Mouse (Mus musculus) large intestine, adult 2 months (tissue): ENCODE data around the gene Cdhr4. TPM values are rescaled to one million over a fixed set of nuclear protein-coding genes. Genes with fewer than 3 reads are reported as not detected.

Experiments used
- polyA plus RNA-seq: library from polyadenylated mRNA; depleted of rRNA; stranded (reverse); fragments of >200 nt; gene quantifications from 2 replicates; pipeline ENCODE4 v1.2.3, GENCODE M21; 2012; rRNA removed

Cdhr4 gene
- polyA plus RNA-seq, 1 experiment, result 1.7 TPM

Other genes starting within 250 kb of the Cdhr4 start
- gene Rbm5, start 221.5 kb upstream of the Cdhr4 start, polyA plus RNA-seq, result 37.9 and 62.1 TPM in 2 replicates
- gene Rbm6, start 119.3 kb upstream of the Cdhr4 start, polyA plus RNA-seq, result 19.0 and 24.5 TPM in 2 replicates
- 67.5 and 92.5 TPM in 2 replicates for gene Mon1a, start 104.3 kb upstream of the Cdhr4 start, polyA plus RNA-seq
- gene Mst1r, start 85.6 kb upstream of the Cdhr4 start, polyA plus RNA-seq, result 77.1 and 101 TPM in 2 replicates
- gene Actl11, start 64.0 kb upstream of the Cdhr4 start, polyA plus RNA-seq, result not detected in 2 replicates
- 0.02 TPM in 1 of 2 replicates, not detected in the other for gene Camkv, start 56.8 kb upstream of the Cdhr4 start, polyA plus RNA-seq
- 3.7 and 5.1 TPM in 2 replicates for gene Traip, start 42.4 kb upstream of the Cdhr4 start, polyA plus RNA-seq
- 114 and 158 TPM in 2 replicates for gene Uba7, start 17.0 kb upstream of the Cdhr4 start, polyA plus RNA-seq
- gene Gm20661, start 9.4 kb upstream of the Cdhr4 start, polyA plus RNA-seq, result 0.14 TPM in 1 of 2 replicates, not detected in the other
- gene Inka1, start 6.6 kb upstream of the Cdhr4 start, polyA plus RNA-seq, result 3.0 and 3.4 TPM in 2 replicates
- 0.86 and 1.3 TPM in 2 replicates for gene Gm20662, start 3.9 kb downstream of the Cdhr4 start, polyA plus RNA-seq
- 57.1 and 90.1 TPM in 2 replicates for gene Ip6k1, start 10.0 kb downstream of the Cdhr4 start, polyA plus RNA-seq
- gene Gmppb, start 56.7 kb downstream of the Cdhr4 start, polyA plus RNA-seq, result 75.3 and 77.6 TPM in 2 replicates
- gene Amigo3, start 60.7 kb downstream of the Cdhr4 start, polyA plus RNA-seq, result 10.7 and 12.7 TPM in 2 replicates
- gene Mst1, start 87.9 kb downstream of the Cdhr4 start, polyA plus RNA-seq, result 0.26 and 0.56 TPM in 2 replicates
- gene Rnf123, start 90.8 kb downstream of the Cdhr4 start, polyA plus RNA-seq, result 47.7 and 86.0 TPM in 2 replicates
- gene Apeh, start 102.1 kb downstream of the Cdhr4 start, polyA plus RNA-seq, result 173 and 195 TPM in 2 replicates
- gene Bsn, start 197.9 kb downstream of the Cdhr4 start, polyA plus RNA-seq, result 2.0 and 2.2 TPM in 2 replicates